Mouse (Mus musculus): ENCODE data around the gene Fmnl2.

GRCm38 (mm10) chr2:53047031-53047430 lies 189.4 kb downstream of the Fmnl2 start:
- TF ChIP-seq USF1 (IDR thresholded peaks at IDR 0.05; ENCODE audit: low read depth), result no peak
- TF ChIP-seq CTCF (IDR thresholded peaks at IDR 0.05; ENCODE audit: control insufficient read depth, insufficient read depth, insufficient read length), result no peak
- no peak for TF ChIP-seq MAX (IDR thresholded peaks at IDR 0.05)
- TF ChIP-seq CEBPB (IDR thresholded peaks at IDR 0.05; ENCODE audit: low read depth), result no peak
- no peak for TF ChIP-seq MYOG (IDR thresholded peaks at IDR 0.05; ENCODE audit: control insufficient read depth, extremely low read depth, insufficient read length)
- no peak for TF ChIP-seq MYOD1 (IDR thresholded peaks at IDR 0.05; ENCODE audit: control insufficient read depth, insufficient read length, low read depth)
- TF ChIP-seq FOSL1 (IDR thresholded peaks at IDR 0.05; ENCODE audit: insufficient read depth, low read length, poor library complexity, severe bottlenecking), result no peak
